Mouse (Mus musculus): ENCODE data around the gene C2cd4d. TPM values are rescaled to one million over a fixed set of nuclear protein-coding genes. Genes with fewer than 3 reads are reported as not detected.

The C2cd4d gene
- total RNA-seq, 2 experiments from 2014 or later, result not detected

DNA sequence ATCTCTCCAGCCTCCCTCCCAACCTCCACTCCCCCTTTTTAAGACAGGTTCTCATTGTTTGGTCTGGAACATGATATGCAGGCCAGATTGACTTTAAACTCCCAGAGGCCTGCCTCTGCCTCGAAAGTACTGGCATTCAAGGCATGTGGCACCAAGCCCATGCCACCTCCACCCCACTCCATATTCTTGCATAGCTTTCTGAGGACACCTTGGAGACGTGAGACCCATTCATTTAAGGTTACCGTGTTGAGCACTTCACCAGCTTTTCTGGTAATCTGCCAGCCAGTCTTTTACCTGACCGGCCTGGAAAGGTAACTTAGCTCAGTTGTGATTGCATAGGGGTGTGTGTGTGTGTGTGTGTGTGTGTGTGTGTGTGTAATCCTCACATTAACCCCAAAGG is 43.3 kb downstream of the C2cd4d start:
- intact Hi-C loops (cut with DNase I), result no loop called here

DNA sequence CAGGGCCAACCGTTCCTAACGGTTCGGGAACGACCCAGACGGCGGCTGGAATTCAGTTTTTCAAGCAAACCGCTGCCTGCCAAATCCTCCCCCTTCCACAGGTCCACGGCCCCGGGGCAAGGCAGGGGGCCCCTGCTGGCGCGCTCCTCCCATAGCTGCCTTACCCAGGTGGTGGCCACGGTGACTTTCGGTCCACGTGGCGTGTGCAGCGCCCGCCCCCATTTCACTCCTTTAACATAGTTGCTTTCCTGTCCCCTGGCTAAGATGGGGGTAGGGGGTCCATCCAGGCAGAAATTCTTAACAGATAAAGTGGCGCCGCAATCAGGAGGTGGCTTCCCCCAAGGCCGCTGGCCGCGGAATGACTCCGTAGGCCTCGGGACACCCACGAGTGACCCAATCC is 50.3 kb downstream of the C2cd4d start:
- intact Hi-C loops (cut with DNase I), result no loop called here
- no peak for DNase-seq (ENCODE audit: low spot score)

More for the DNA sequence above, 43.3 kb downstream of the C2cd4d start:
- no peak for DNase-seq (ENCODE audit: low spot score)

DNA sequence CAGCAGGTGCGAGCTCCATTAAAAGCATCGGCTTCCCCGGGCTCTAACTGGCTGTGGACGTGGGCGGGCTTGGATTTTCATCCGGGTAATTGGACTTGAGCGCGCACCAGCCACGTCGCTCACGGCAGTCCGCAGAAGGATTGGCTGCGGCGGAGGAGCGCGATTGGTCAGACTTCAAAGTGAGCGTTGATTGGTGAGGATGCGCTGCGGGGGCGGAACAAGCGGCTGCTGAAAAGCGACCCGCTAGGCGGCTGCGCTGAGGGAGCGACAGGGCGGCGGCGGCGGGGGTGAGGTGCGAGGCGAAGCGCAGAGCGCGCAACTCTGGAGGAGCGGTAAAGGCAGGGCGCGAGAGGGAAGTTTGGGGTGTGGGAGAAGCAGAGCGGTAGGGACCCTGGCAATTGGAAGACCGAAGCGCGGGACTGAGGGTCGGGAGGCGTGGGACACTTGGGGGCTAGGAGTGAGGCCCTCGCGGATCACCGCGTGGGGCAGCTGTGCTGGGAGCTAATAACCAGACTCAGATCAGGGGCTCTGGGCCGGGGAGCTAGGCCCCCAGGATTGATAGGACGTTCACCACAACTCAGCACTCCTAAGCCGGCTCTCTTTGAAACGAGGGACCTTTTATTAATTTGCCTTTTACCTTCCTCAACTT is 50.9 kb downstream of the C2cd4d start, which contains the start of gene Tdrkh:
Gene Tdrkh (plus strand): TSS at position 243 of the 649 bp plus-strand sequence.
- DNase-seq (ENCODE audit: low spot score), result peak; percentile 90

More for the DNA sequence above, 50.9 kb downstream of the C2cd4d start, which contains the start of gene Tdrkh:
- intact Hi-C loops (cut with DNase I), result no loop called here

Other genes with a start within 250 kb of the C2cd4d start
- gene Gm10696, start 184.2 kb upstream of the C2cd4d start, total RNA-seq (2021), result not detected
- gene Gm5286, start 165.7 kb upstream of the C2cd4d start, total RNA-seq (2021), result not detected
- gene Gm4778, start 98.4 kb upstream of the C2cd4d start, total RNA-seq (2021), result not detected
- 10 to 100 TPM; 17.5 TPM for gene Them4, start 52.3 kb upstream of the C2cd4d start, total RNA-seq (2021)
- not detected for gene Them5, start 20.3 kb upstream of the C2cd4d start, total RNA-seq (2021)
- 10 to 100 TPM; 22.3 to 38.7 TPM for gene Rorc, start 10.4 kb downstream of the C2cd4d start, total RNA-seq (2021)
- under 1 TPM; 0.06 to 0.08 TPM for gene Lingo4, start 36.1 kb downstream of the C2cd4d start, total RNA-seq (2021)
- gene Tdrkh, start 50.8 kb downstream of the C2cd4d start, total RNA-seq (2021), result 1 to 10 TPM; 3.2 to 3.6 TPM
- 10 to 100 TPM; 70.7 to 70.9 TPM for gene Mrpl9, start 80.9 kb downstream of the C2cd4d start, total RNA-seq (2021)
- gene Oaz3, start 81.5 kb downstream of the C2cd4d start, total RNA-seq (2021), result not detected
- gene Celf3, start 115.9 kb downstream of the C2cd4d start, total RNA-seq (2021), result not detected
- gene Riiad1, start 117.9 kb downstream of the C2cd4d start, total RNA-seq (2021), result under 1 TPM in 1 of 2 experiments, not detected in 1; 0.75 TPM
- gene Snx27, start 220.3 kb downstream of the C2cd4d start, total RNA-seq (2021), result 10 to 100 TPM; 26.9 to 28.0 TPM